Mouse (Mus musculus): ENCODE data around the gene Rfx3. TPM values are rescaled to one million over a fixed set of nuclear protein-coding genes. Genes with fewer than 3 reads are reported as not detected.
A peak's percentile ranks its signal among the peaks of the same experiment; 100 is the strongest.

Rfx3 gene
- total and polyA plus RNA-seq, 3 experiments, result 0.76 to 1.4 (median 1.2) TPM

DNA sequence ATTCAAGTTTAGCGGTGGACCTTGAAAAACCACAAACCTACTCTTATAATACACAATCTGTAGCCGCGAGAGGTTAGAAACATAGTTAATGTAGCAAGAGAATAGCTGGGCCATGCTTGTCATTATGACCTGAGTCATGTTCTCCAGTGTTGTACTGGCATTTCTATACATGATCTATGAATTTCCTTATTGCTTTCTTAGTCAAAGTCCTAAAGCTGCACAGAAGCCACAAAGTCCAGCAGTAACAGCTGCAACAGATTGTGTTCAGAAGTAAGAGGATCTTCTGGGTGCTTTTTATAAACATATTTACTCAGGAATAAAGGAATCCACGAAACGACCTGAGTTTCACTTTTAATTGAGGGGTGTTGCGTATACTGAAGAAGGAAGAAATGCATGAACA is 109.3 kb downstream of the Rfx3 start:
- no peak overlapping the region for H3K4me3 ChIP-seq (replicated peaks in 1 of 3; ENCODE audit: low read depth in 2 of 3, low read length in 2 of 3, poor library complexity in 1 of 3)
- no peaks in the 10 kb centered on the region for H3K79me2 ChIP-seq (replicated peaks; ENCODE audit: control insufficient read depth, extremely low read depth, insufficient read depth, poor library complexity, severe bottlenecking)
- no peaks in the 10 kb centered on the region for H3K9me3 ChIP-seq (replicated peaks; ENCODE audit: low read length)
- H3K27me3 ChIP-seq (replicated peaks), result no peaks in the 10 kb centered on the region
- dilution Hi-C loops (cut with MboI; ENCODE audit: extremely low pct_ligation_motif_present, extremely low pct_unique_long_range_greater_than_20kb, low sequenced_read_pairs) (no loop called here), in situ Hi-C loops (cut with MboI; ENCODE audit: low pct_ligation_motif_present, low pct_unique_long_range_greater_than_20kb, low sequenced_read_pairs) (no loop called here)
- no peak for DNase-seq (ENCODE audit: extremely low read depth)
- H3K4me2 ChIP-seq (ENCODE audit: insufficient read depth, low read depth, poor library complexity, severe bottlenecking), result no peak overlapping the region
- H3K4me1 ChIP-seq (ENCODE audit: control insufficient read depth in 1 of 2, insufficient read depth in 2 of 2), result peaks cover 2 to 13% of the 10 kb centered on the region in 2 experiments; a peak in 3 of 4 replicates
- peaks cover 0 to 3% of the 10 kb centered on the region in 2 experiments for H3K36me3 ChIP-seq (replicated peaks in 1 of 2; ENCODE audit: control insufficient read depth in 1 of 2, insufficient read depth in 1 of 2, low read length in 1 of 2)
- TF ChIP-seq JUND (conservative IDR thresholded peaks at IDR 0.05; ENCODE audit: low read depth, low read length) (no peak), MAFK (IDR thresholded peaks at IDR 0.05; ENCODE audit: insufficient replicate concordance, low read length) (no peak), MYC (IDR thresholded peaks at IDR 0.05; ENCODE audit: low read depth, low read length) (no peak), ELF1 (IDR thresholded peaks at IDR 0.05; ENCODE audit: low read depth, low read length) (no peak)
- H3K9ac ChIP-seq (ENCODE audit: insufficient read depth, low read depth), result no peak overlapping the region
- no peak overlapping the region for H3K27ac ChIP-seq (ENCODE audit: insufficient read depth, low read depth)

GRCm38 (mm10) chr19:27884520-27884919 is 126.4 kb downstream of the Rfx3 start:
- TF ChIP-seq PAX5 (IDR thresholded peaks at IDR 0.05; ENCODE audit: low read length), result no peak
- TF ChIP-seq RAD21 (IDR thresholded peaks at IDR 0.05; ENCODE audit: low read depth, low read length), result peak; percentile 3; the same call in 1 of the 2 replicates
- TF ChIP-seq CTCF (conservative IDR thresholded peaks at IDR 0.05 in 1 of 2, IDR thresholded peaks at IDR 0.05 in 1 of 2; ENCODE audit: low read depth in 2 of 2, low read length in 2 of 2), result peak in 1 of 2 experiments; percentile 36; a peak in 2 of 4 replicates
- Histone ChIP-seq H3K9me3 (replicated peaks; ENCODE audit: low read length) (no peaks in the 10 kb centered on the region), H3K79me2 (replicated peaks; ENCODE audit: control insufficient read depth, extremely low read depth, insufficient read depth, poor library complexity, severe bottlenecking) (no peaks in the 10 kb centered on the region), H3K27me3 (replicated peaks) (no peaks in the 10 kb centered on the region), H3K4me2 (ENCODE audit: insufficient read depth, low read depth, poor library complexity, severe bottlenecking) (no peak overlapping the region), H3K27ac (ENCODE audit: insufficient read depth, low read depth) (no peak overlapping the region), H3K4me1 (ENCODE audit: control insufficient read depth in 1 of 2, insufficient read depth in 2 of 2) (no peaks in the 10 kb centered on the region), H3K36me3 (replicated peaks in 1 of 2; ENCODE audit: control insufficient read depth in 1 of 2, insufficient read depth in 1 of 2, low read length in 1 of 2) (no peaks in the 10 kb centered on the region), H3K9ac (ENCODE audit: insufficient read depth, low read depth) (no peak overlapping the region), H3K4me3 (replicated peaks in 1 of 3; ENCODE audit: low read depth in 2 of 3, low read length in 2 of 3, poor library complexity in 1 of 3) (no peak overlapping the region)
- dilution Hi-C loops (cut with MboI; ENCODE audit: extremely low pct_ligation_motif_present, extremely low pct_unique_long_range_greater_than_20kb, low sequenced_read_pairs), result no loop called here
- in situ Hi-C loops (cut with MboI; ENCODE audit: low pct_ligation_motif_present, low pct_unique_long_range_greater_than_20kb, low sequenced_read_pairs), result no loop called here
- DNase-seq (ENCODE audit: extremely low read depth), result peak; percentile 12

DNA sequence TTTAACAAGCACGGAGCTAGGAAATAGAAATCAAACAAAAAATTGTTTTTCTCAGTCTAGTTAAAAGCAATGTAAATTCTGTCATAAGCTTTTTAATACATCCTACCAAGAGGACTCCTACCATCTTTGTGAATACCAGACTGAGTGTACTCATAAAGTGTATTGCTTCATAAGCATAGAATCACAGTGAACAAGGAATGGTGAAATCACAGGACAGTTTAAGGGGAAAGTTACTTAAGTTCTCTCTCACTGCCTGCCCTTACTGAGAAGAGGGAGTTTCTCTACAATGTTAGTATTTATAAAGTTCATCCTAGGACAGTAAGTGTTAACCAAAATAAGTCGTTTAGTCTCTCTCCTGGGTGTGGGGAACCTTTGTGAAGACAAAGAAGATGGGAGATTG is 133.5 kb downstream of the Rfx3 start:
- Histone ChIP-seq H3K36me3 (replicated peaks in 1 of 2; ENCODE audit: control insufficient read depth in 1 of 2, insufficient read depth in 1 of 2, low read length in 1 of 2) (no peaks in the 10 kb centered on the region), H3K79me2 (replicated peaks; ENCODE audit: control insufficient read depth, extremely low read depth, insufficient read depth, poor library complexity, severe bottlenecking) (no peaks in the 10 kb centered on the region), H3K27ac (ENCODE audit: insufficient read depth, low read depth) (no peak overlapping the region), H3K9ac (ENCODE audit: insufficient read depth, low read depth) (no peak overlapping the region), H3K4me3 (replicated peaks in 1 of 3; ENCODE audit: low read depth in 2 of 3, low read length in 2 of 3, poor library complexity in 1 of 3) (no peak overlapping the region), H3K4me2 (ENCODE audit: insufficient read depth, low read depth, poor library complexity, severe bottlenecking) (no peak overlapping the region), H3K9me3 (replicated peaks; ENCODE audit: low read length) (no peaks in the 10 kb centered on the region), H3K4me1 (ENCODE audit: control insufficient read depth in 1 of 2, insufficient read depth in 2 of 2) (peaks cover 0 to under 1% of the 10 kb centered on the region in 2 experiments; a peak in 1 of 4 replicates), H3K27me3 (replicated peaks) (no peaks in the 10 kb centered on the region)
- dilution Hi-C loops (cut with MboI; ENCODE audit: extremely low pct_ligation_motif_present, extremely low pct_unique_long_range_greater_than_20kb, low sequenced_read_pairs), result no loop called here
- in situ Hi-C loops (cut with MboI; ENCODE audit: low pct_ligation_motif_present, low pct_unique_long_range_greater_than_20kb, low sequenced_read_pairs), result no loop called here
- no peak for TF ChIP-seq EP300 (IDR thresholded peaks at IDR 0.05; ENCODE audit: low read length)
- TF ChIP-seq NELFE (IDR thresholded peaks at IDR 0.05; ENCODE audit: low read depth, low read length), result no peak
- no peak for TF ChIP-seq MXI1 (IDR thresholded peaks at IDR 0.05; ENCODE audit: low read depth, low read length)
- TF ChIP-seq PAX5 (IDR thresholded peaks at IDR 0.05; ENCODE audit: low read length), result no peak
- TF ChIP-seq RCOR1 (conservative IDR thresholded peaks at IDR 0.05; ENCODE audit: low read depth, low read length), result no peak
- TF ChIP-seq USF1 (IDR thresholded peaks at IDR 0.05; ENCODE audit: low read depth, low read length), result no peak
- TF ChIP-seq ETS1 (conservative IDR thresholded peaks at IDR 0.05; ENCODE audit: low read depth, low read length), result no peak
- no peak for TF ChIP-seq ZC3H11A (IDR thresholded peaks at IDR 0.05; ENCODE audit: low read depth, low read length)
- DNase-seq (ENCODE audit: extremely low read depth), result no peak

Data from CH12.LX (cell line).